Mouse (Mus musculus) G1E (cell line): Measurements from ENCODE around the gene Kcng4.

Experiments
- CTCF ChIP-seq: IDR thresholded peaks from 2 replicates; pipeline ENCODE4 v1.5.1; 2012; ENCODE audit warnings: low read depth, low read length, inconsistent platforms, mixed read lengths
- GATA1 ChIP-seq: IDR thresholded peaks from 2 replicates; pipeline ENCODE4 v1.6.1; 2012; ENCODE audit warnings: borderline replicate concordance, low read length, inconsistent platforms, mixed read lengths

- TF ChIP-seq CTCF, result no peak
- TF ChIP-seq GATA1, result no peak
These were observed 44.0 kb downstream of the Kcng4 start for GRCm38 (mm10) chr8:119591456-119591855.
